Mouse (Mus musculus) urinary bladder, adult 2 months (tissue): ENCODE results near the gene Tmem234. TPM values are rescaled to one million over a fixed set of nuclear protein-coding genes. Genes with fewer than 3 reads are reported as not detected.

Experiments used
- DNase-seq: peaks from one replicate; pipeline ENCODE4 v3.0.0; 2022; ENCODE audit warnings: low spot score
- polyA plus RNA-seq: library from polyadenylated mRNA; depleted of rRNA; stranded (reverse); fragments of >200 nt; gene quantifications from 2 replicates; pipeline ENCODE4 v1.2.3, GENCODE M21; 2012

Gene Tmem234
- polyA plus RNA-seq, 1 experiment = 183 TPM

DNA sequence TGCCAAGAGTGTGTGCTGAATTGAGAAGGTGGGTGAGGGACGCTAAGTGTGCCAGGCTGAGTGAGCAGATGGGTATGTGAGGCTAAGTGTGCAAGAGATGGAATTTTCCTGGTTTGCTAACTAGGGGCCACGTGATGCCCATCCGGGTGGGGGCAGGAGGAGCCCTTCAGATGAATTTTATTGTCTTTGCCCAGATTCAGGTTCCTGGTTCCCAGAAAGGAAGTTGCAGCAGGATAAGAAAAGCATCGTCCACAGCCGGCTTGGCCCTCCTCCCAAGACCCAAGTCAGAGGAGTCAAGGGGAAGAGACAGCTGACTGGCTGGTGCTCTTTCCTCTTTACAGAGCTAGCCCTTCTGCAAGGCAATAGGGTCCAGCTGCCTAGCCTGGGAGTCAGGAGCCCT, 22.0 kb upstream of the Tmem234 start, which contains the start of gene Fam167b:
TSS of gene Fam167b (minus strand) at position 84 of the 400 bp plus-strand sequence.
- DNase-seq = no peak

DNA sequence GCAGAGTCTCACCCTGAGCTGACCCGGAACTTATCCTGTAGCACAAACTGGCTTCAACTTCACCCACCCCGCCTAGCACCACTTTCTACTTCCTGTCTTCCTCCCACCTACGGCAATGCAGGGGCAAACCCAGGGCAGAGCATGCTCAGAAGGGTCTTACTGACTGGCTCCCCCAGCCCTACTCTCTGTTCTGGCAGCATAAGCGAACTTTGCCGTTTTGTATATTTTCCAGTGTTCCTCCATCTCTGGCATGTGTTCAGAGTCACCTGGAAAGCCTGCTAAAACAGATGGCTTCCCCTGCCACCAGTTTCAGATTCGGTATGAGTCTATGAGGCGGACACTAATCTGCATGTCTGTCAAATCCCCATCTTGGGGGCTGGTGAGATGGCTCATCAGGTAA, 20.1 kb upstream of the Tmem234 start:
- no peak for DNase-seq

DNA sequence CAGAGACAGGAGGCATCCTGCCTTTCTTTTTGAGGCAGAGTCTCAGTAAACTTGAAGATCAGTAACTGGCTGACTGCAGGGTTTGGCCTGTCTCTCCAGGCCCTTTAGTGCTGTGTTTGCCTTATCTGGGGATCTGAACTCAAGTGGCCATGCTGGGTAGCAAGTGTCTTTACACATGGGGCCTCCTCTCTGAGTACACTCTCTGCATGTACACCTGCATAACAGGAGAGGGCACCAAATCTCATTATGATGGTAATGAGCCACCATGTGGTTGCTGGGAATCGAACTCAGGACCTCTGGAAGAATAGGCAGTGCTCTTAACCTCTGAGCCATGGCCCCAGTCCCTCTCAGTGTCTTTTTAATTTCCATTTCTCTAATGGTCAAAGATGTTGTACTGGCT, 18.2 kb upstream of the Tmem234 start:
- no peak for DNase-seq

DNA sequence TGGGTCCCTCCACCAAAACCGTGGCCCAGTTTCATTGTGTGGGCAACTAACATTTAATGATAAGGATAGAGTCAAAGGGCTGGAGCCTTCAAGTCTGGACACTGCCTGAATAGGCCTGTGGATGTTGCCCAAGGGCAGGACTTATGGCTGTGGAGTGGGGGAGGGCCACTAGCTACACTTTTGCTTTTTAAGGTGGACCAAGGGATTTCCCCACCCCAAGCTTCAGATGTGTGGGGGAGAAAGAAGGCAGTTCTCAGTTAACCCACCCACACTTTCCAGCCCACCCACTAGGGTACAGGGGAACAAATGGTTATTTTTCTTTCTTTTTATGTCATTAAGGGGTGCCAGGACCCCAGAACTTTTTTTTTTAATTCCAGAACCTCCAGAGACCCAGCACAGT, 16.1 kb upstream of the Tmem234 start:
- no peak for DNase-seq

DNA sequence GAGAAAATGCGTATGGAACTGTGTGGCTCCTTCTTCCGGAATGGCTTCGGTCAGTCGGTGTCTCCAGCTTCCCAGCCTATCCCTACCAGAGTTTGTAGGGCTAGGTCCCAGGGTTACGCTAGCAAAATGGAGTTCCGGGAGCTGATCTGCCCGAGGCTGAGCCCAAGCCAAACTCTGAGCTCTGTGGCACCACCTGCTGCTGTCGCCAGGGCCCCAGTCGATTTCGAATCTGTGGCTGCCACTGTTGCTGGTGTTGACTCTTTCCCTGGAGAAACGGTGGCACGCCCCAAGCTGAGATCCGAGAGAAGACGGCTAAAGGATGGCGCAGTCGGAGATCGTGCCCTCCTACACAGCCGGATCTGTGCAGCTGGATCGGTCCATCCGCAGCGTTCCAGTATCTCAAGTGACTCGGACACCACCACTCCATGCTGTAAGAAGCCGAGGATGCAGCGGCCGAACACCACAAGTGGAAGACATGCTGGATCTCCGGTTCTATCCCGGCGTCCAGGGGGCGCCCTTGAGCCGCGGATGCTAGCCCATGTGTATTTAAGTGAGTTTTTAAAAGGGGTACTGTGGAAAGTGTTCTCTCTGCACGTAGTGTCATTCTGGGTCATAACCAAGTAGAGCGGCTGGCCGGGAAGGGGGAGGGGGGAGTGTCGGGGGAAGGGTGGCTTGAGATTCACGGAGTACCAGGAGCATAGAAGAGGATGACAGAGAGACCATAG, 15.4 kb upstream of the Tmem234 start:
- DNase-seq = peak; percentile 78

DNA sequence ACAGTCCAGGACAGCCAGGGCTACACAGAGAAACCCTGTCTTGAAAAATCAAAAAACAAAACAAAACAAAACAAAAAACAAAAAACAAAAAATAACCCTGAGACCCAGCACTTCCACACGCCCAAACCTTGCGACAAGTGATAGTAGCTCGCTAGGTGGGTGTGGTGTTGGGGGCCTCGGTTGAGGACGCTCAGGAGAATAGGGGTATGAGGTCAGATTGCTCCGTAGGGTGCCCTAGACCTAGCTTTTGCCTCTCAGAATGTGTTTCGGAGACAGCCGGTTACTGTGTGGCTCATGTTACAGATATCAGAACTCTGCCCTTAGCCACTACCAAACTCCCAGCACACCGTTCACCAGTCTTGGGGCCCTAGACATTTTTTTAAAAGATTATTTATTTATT, 14.7 kb upstream of the Tmem234 start:
- DNase-seq = no peak

DNA sequence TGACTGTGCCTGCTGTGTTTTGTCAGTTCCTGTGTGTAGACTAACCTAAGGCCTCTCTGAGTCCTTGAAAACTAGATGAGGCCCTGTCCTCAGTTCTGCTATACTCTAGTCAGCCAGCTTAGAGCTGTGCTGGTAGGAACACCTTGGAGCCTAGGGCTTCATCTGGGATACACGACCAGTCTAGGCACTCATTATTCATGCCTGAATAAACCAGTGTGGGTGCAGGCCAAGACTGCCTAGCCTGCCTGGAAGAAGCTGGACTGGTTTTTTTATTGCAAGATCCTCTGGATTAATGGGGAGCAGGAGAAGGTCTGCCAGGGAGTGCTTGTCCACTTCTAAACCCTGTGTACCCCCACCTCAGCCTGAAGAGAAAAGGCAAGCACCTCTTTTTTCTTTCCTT, 13.5 kb upstream of the Tmem234 start:
- no peak for DNase-seq

DNA sequence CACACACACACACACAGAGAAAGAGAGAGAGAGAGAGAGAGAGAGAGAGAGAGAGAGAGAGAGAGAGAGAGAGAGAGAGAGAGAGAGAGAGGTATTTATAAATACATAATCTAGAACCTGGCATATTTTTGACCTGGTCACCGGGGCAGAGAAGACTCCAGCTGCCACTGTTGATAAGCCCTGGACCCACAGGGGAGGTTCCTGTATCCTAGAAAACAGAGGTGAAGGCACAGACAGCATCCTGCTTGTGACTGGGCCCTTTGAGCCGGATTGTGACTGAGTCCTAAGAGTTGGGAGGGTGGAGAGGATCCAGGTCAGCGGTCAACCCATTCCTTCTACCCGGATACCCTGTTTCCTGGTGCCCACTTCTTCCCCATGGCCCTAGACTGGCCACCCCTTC, 11.6 kb upstream of the Tmem234 start:
- DNase-seq = no peak

DNA sequence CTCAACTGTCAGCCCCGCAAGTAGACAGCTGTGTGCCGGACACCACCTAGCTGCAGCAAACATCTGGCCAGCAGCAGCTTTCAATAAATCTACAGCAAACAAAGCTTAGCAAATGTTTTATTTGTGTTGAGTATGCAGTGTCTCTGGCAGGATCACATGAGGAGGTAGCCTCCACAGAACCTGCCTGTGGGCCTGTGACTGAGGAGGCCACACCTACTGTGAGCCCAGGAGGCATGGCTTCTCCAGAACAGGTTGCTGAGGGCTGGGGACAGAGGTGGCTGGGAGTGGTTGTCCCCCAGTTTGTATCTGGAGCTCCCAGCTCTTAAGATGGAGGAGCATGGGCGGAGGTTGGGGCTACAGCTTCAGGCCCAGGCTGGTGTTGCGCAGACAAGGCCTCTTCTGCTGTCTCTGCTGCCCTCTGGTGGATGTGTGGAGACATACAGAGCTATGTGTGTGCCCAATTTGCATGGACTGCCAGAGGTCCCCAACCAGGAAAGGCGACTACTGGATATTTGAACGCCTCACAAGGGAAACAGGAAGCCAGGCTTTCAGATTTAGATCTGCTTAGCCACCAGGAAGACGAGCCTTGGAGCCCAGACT, 8.1 kb downstream of the Tmem234 start:
- DNase-seq = no peak

DNA sequence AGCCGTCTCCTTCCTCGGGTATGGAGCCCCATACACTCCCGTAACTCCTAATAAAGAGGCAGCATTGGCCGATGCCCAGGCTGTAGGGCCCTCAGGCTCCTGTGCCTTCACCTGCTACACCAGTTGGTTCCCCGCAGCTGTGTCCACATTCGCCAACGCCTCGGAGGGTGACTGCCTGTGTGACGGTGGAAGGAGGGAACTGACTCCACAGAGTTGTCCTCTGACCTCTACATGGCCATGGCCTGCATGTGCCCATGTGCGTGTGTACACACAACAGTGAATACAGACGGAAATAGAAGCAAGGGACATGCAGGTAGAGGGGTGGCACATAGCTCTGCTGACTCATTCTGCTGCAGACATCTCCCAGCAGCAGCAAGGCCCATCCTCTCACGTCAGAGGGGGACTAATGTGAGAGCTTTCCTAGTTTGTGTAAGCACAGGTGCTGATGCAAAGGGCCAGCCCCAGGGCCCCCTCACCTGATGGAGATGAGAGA, 8.7 kb downstream of the Tmem234 start:
- DNase-seq = no peak

DNA sequence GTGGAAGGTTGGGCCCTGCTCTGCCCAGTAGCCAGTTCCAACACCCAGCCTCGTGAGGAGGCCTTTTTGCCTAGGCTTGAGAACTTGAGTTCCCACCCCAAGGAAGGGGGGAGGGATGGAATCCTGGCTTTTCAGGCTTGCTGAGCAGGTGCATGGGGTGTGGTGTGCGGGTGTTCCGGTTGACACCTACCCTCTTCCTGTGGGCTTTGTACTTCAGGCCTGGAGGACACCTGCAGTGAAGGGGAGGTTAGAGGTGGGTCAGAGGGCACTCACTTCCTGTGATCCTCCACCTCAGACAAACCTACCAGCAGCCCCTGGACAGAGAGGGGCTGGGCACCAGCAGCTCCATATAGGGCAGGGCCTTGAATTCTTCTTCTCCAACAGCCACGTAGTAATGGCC, 9.6 kb downstream of the Tmem234 start:
- DNase-seq = no peak

DNA sequence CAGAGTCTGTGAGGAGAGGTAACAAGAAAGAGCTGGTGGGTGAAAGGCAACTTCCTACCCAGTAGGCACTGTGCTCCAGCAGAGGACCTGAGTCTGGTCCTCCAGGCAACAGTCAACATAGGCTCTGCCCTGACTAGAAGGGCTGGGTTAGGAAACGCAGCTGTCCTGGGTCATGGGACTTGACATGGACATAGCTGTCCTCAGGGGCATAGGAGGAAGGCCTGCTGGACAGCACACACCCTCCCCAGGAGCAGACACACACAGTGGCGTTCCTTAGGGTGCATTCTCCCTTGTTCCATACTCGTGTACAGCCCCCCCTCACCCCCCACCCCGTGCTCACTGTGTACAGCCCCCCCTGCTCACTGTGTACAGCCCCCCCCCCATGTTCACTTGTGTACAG, 10.0 kb downstream of the Tmem234 start:
- DNase-seq = no peak

DNA sequence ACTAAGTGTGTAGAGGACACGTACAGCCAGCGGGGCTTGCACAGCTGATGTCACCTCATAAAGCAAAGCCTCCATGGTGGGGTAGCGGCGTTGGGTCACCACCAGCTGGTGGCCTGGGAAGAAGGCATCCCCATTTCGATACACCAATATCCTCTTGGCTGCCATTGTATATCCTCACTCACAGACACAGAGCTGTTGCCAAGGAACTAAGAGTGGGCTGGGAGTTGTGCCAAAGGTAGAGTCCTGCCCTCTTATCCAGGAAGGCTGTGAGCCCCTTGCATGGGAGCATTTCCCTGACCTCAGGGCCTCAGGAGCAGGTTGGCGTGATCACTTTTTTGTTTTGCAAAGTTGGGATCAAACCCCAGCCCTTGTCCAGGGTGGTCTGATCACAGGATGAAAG, 13.6 kb downstream of the Tmem234 start, which contains the start of gene Dcdc2b:
TSS of gene Dcdc2b (minus strand) at position 165 of the 400 bp plus-strand sequence.
- no peak for DNase-seq

DNA sequence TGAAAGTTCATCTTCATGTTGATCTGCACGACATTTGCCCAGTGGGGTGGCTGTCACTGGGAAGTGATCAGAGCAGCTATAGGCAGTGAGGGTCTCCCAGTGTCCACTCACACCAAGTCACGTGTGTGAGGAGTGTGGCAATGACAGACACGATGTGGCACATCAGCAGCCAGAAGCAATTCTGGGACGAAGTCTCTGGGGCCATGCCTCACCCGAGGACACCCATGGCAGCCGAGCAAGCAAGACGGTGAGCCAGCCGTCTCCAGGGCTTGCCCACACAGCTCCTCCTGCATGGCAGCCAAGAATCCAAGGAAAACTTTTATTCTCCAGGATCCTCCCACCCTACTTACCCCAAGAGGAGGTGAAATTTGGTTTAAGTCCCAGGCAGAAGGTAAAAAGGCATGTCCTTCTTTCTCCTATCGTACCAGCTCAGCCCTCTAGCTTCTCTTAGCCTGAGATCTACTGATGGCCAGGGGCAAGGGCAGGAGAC, 15.4 kb downstream of the Tmem234 start:
- no peak for DNase-seq

DNA sequence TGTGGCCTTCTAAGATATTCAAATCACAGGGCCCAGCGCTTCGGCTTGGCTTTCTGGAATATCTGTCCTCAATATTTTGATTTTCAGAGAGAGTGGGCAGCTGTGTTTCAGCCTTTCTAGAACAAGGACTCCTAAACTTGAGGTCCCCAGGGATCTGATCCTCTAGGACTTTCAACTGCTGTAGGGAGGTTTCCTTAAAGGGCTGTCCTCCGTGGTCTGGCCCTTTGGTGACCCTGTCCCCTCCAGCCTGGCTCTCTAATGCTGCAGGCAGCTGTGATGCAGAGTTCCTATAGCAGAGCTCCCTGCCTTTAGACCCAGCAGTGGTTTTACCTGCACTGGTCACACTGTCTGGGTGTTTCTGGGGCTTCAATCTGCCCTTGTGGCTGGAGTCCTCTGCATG, 16.2 kb downstream of the Tmem234 start:
- no peak for DNase-seq

DNA sequence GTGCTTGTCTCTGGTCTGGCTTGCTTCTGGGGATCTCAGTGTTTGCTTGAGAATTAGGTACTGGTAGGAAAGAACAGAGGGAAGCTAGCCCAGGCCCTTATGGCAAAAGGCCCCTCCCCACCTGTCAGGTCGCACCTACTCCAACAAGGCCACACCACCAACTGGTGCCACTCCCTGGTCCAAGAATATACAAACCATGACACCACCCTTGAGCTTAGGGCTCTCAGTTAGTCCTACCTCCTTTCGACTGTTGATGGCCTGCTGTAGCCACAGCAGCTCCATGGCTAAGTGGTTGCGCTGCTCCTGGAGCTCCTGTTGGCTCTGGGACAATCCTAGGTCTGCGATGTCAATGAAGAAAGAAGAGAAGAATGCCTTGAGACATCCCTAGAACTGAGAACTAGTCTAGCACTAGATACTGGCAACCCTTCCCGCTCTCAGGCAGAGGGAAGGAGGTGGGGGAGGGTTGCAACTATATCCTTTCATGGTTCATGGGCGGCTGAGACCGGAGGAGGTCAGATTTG, 16.7 kb downstream of the Tmem234 start:
- DNase-seq = no peak

DNA sequence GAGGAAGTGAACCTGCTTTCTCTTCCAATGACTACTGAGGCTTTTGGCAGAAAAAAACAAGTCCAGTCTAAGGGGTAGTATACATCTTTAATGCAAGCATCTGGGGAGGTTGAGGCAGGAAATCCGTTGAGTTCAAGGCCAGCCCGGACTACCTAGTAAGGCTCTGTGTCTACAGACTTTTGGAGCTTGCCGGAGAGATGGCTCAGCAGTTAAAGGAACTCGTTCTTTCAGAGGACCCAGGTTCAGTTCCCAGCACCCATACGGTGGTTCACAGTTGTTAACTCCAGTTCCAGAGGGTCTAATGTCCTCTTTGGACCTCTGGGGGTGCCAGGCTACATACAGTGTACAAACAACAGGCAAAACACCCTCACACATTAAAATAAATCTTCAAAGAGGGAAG, 17.6 kb downstream of the Tmem234 start:
- DNase-seq = no peak

DNA sequence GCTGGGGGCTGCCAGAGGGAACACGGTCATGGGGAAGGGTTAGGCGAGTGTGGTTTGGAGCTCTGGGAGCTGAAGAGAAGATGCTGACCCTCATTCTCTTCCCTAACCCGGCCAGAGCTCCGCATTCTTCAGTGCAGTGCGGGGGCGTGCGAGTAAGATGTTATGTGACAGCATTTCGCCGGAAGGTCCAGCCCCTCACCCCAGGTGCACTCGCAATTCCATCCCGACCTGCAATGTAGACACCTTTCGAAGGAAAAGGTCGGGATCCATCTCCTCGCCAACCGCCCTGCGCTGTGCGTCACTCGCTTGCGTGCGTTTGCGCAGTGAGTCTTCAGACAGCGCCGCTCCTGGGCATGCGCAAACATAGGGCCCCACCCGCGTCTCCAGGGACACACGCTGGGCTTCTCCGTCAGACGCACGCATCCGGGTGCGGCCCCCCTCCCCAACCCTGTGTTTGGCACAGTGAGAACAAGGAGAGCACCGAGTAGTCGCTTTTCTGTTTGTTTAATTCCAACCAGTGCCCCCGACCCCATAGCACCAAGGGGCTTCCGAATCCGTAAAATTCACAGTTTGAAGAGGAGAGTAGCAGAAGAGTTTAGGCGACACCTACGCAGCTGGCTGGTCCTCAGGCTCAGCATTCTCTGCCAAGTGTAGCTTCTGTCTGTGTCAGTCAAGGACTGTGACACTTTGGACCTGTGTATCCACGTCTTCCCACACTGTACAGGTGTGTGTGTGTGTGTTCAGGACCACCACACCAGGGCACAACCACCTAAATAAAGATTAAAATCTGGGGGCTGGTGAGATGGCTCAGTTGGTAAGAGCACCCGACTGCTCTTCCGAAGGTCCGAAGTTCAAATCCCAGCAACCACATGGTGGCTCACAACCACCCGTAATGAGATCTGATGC, 18.6 kb downstream of the Tmem234 start, which contains the start of gene Iqcc:
TSS of gene Iqcc (minus strand) at position 314 of the 906 bp plus-strand sequence.
- DNase-seq = peak; percentile 86

DNA sequence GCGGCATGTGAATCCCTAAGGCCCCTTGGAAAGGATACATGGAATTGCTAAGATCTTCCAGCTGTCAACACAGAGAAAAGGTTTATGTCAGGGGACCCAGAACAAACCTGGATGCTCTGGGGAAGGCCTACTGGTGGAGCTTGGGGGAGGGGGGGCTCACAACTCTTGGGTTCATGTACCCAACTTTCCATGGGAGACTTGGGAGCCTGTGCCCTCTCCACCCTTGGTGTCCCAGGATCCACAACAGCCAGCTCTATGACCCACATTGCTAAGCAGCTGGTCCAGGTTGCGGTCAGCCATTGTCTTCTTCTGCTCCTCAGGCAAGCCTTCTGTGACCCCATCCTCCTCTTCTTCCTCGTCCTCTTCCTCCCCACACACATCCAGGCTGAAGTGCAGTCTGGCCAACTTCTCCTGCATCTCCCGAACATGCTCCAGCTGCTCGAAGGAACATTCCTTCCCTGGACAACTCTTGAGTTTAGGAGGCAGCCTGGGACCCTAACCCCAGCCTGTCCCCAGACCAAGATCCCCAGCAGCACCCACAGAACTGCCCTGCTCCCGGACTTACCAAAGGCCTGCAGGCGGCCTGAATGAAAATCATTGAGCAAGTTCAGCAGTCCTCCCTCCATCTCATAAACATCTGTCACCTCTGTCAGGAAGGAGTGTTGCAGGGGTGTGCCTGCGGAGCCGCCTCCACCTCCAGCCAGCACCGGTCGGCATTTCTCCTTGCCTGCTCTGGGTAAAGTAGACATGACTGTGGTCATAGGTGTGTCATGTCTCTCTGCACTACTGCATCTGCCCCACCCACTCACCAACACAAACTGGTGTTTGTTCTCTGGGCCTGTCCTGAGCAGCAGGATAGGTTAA, 20.2 kb downstream of the Tmem234 start:
- no peak for DNase-seq

DNA sequence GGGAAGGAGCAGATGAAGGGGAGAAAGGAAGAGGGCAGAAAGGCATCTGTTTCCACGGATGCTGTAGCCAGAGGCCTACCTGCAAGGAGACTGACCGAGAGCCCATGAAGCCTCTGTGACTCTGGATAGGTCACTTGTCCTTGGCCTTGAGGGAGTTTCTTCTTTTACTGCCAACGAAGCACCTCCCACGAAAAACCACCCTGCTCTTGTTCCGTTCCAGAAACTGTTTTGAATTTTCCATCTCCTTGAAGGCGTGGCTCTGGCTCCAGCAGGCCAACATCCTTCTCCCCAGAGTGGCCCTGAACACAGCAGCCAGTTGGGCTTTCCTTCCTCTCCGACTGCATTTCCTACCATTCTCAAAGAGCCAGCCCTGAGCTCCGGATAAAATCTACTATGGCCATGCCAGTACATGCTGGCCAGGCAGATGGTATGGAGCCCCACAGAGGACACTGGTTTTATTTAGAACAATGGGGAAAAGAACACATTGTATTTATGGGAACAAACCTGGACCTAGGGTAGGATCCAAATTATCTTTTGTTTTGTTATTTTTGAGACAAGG, 20.9 kb downstream of the Tmem234 start:
- no peak for DNase-seq
